In genomic region chr15:6556272-6556671, GRCm38 (mm10) we compare ENCODE assay signal across 26 mouse cellular contexts. TPM values are rescaled to one million over a fixed set of nuclear protein-coding genes. Genes with fewer than 3 reads are reported as not detected.
DNase-seq lines count a peak whose midpoint lies in the region; ATAC-seq and TF ChIP-seq lines count a peak whose summit lies in the region.
"Had no signal": no experiment of that assay in that cellular context is flagged by ENCODE, and none has a peak within 500 bp of the region (broad histone marks: within the 10 kb centered on the region; RNA-seq: fewer than 3 reads in every experiment).

No protein-coding gene starts in this region.

- peak overlapping the region; percentile 28 for H3K27ac ChIP-seq in layer of hippocampus, adult 2 months
- H3K27ac ChIP-seq in hindbrain, embryonic 11.5 days (ENCODE audit: low read depth, low read length): no peak overlapping the region
- no peak overlapping the region for H3K27ac ChIP-seq in forebrain, embryonic 15.5 days (replicated peaks)
- H3K27ac ChIP-seq: forebrain, embryonic 10.5 days; forebrain, embryonic 13.5 days; heart, adult 2 months; heart, embryonic 10.5 days; heart, embryonic 13.5 days; hindbrain, embryonic 13.5 days had no signal

- TF ChIP-seq CTCF in layer of hippocampus, adult 2 months (conservative IDR thresholded peaks at IDR 0.05): no peak

- no peak for DNase-seq in layer of hippocampus, adult 2 months (ENCODE audit: low spot score in 2 of 2)
- no peak for DNase-seq in layer of hippocampus, adult 9-10 months (ENCODE audit: low spot score)
- DNase-seq in CD4-positive helper T cell, adult 2 months (ENCODE audit: low read depth, low spot score): peak; percentile 43
- peak; percentile 32 for DNase-seq in induced T-regulatory cell, adult 2 months (ENCODE audit: low read depth)
- DNase-seq in cerebellum, adult 11 months: no peak
- no peak for DNase-seq in hindbrain, embryonic 11.5 days (ENCODE audit: low spot score)
- DNase-seq: adrenal gland, postnatal 10 days; adrenal gland, postnatal 36 days; cerebellum, adult 11-12 months; cerebellum, adult 8-10 months; cerebellum, postnatal 14 days; forebrain, postnatal 0 days; gastrocnemius, postnatal 25 days; heart, postnatal 14 days had no signal

- WGBS in hindbrain, embryonic 11.5 days: 93% methylated on average over 4 of the region's 4 CpGs
- 92% methylated on average over 4 of the region's 4 CpGs for WGBS in forebrain, embryonic 15.5 days

- no peaks in the 10 kb centered on the region for H3K9me3 ChIP-seq in hindbrain, embryonic 11.5 days (ENCODE audit: control insufficient read depth, low read length)
- no peaks in the 10 kb centered on the region for H3K9me3 ChIP-seq in forebrain, embryonic 15.5 days
- H3K9me3 ChIP-seq: forebrain, embryonic 10.5 days; forebrain, embryonic 13.5 days; heart, embryonic 10.5 days; heart, embryonic 13.5 days; hindbrain, embryonic 13.5 days had no signal

- no peak overlapping the region for H3K4me2 ChIP-seq in hindbrain, embryonic 11.5 days (replicated peaks; ENCODE audit: low read depth, low read length)
- H3K4me2 ChIP-seq in forebrain, embryonic 15.5 days (replicated peaks): no peak overlapping the region
- H3K4me2 ChIP-seq: forebrain, embryonic 13.5 days; heart, embryonic 13.5 days; hindbrain, embryonic 13.5 days had no signal

- no peaks in the 10 kb centered on the region for H3K27me3 ChIP-seq in hindbrain, embryonic 11.5 days (ENCODE audit: control insufficient read depth, insufficient read depth, low read length)
- H3K27me3 ChIP-seq in forebrain, embryonic 15.5 days: no peaks in the 10 kb centered on the region
- H3K27me3 ChIP-seq: forebrain, embryonic 13.5 days; heart, embryonic 13.5 days; hindbrain, embryonic 13.5 days; Patski had no signal

- no peak for ATAC-seq in hindbrain, embryonic 11.5 days (ENCODE audit: low FRiP score)
- no peak for ATAC-seq in forebrain, embryonic 15.5 days (replicated peaks)
- ATAC-seq: forebrain, embryonic 13.5 days; forebrain, postnatal 0 days; hindbrain, embryonic 16.5 days; inflammation-experienced regulatory T-cells, adult 6 months; intestine, embryonic 16.5 days had no signal

- no peaks in the 10 kb centered on the region for H3K4me1 ChIP-seq in hindbrain, embryonic 11.5 days (replicated peaks; ENCODE audit: control insufficient read depth, insufficient read depth, low read length)
- H3K4me1 ChIP-seq in forebrain, embryonic 15.5 days: no peaks in the 10 kb centered on the region
- H3K4me1 ChIP-seq: forebrain, embryonic 13.5 days; heart, embryonic 10.5 days; hindbrain, embryonic 13.5 days had no signal

- no peaks in the 10 kb centered on the region for H3K36me3 ChIP-seq in hindbrain, embryonic 11.5 days (ENCODE audit: control insufficient read depth, insufficient read depth, low read length)
- no peaks in the 10 kb centered on the region for H3K36me3 ChIP-seq in forebrain, embryonic 15.5 days
- H3K36me3 ChIP-seq: forebrain, embryonic 10.5 days; heart, embryonic 10.5 days; heart, embryonic 13.5 days; hindbrain, embryonic 13.5 days had no signal

- no peak overlapping the region for H3K4me3 ChIP-seq in layer of hippocampus, adult 2 months
- no peak overlapping the region for H3K4me3 ChIP-seq in hindbrain, embryonic 11.5 days (ENCODE audit: low read depth, low read length)
- H3K4me3 ChIP-seq in forebrain, embryonic 15.5 days: no peak overlapping the region
- H3K4me3 ChIP-seq: forebrain, embryonic 10.5 days; forebrain, embryonic 13.5 days; heart, adult 2 months; heart, embryonic 10.5 days; heart, embryonic 13.5 days; hindbrain, embryonic 13.5 days had no signal

- H3K9ac ChIP-seq in hindbrain, embryonic 11.5 days (ENCODE audit: low read depth, low read length): no peak overlapping the region
- H3K9ac ChIP-seq in forebrain, embryonic 15.5 days (replicated peaks): no peak overlapping the region
- H3K9ac ChIP-seq: forebrain, embryonic 13.5 days; forebrain, postnatal 0 days; heart, embryonic 13.5 days; hindbrain, embryonic 13.5 days had no signal

RNA-seq across cellular contexts. Expression of gene Fyb, which starts 33.6 kb away (rescaled TPM):
- total RNA-seq in layer of hippocampus, adult 2 months (2021): 10 to 100 TPM in 1 of 2 experiments, 1 to 10 TPM in 1; 4.2 to 10.6 TPM
- 4.8 and 5.8 TPM in 2 replicates for polyA plus RNA-seq in hindbrain, embryonic 11.5 days (2014; fragmentation: Nextera tagmentation; extraction: Ambion mirVana)
- 2.3 and 2.5 TPM in 2 replicates for polyA plus RNA-seq in forebrain, embryonic 15.5 days (2015; fragmentation: Nextera tagmentation; extraction: Ambion mirVana)
- total RNA-seq: ES-E14 had no signal

Comparison
In these comparisons a context has a peak if more than half of its experiments do, and no peak if none do; other contexts are left out.
1. DNase-seq: peak in CD4-positive helper T cell, adult 2 months (single experiment) and induced T-regulatory cell, adult 2 months (single experiment); none in layer of hippocampus, adult 2 months (0 of 2), layer of hippocampus, adult 9-10 months (single experiment), cerebellum, adult 11 months (single experiment) and hindbrain, embryonic 11.5 days (single experiment).